Mouse (Mus musculus) spleen, adult 2 months (tissue): ENCODE results near the gene Snapin.

Source experiments
- CTCF ChIP-seq: fragments of 200-500 bp; IDR thresholded peaks from 2 replicates; pipeline ENCODE4 v1.5.1; 2011; ENCODE audit warnings: mild to moderate bottlenecking, inconsistent platforms; ENCODE audit not compliant: insufficient read depth, insufficient read length, insufficient replicate concordance; ENCODE audit errors: extremely low read depth
- POLR2A ChIP-seq: fragments of 200-500 bp; IDR thresholded peaks from 2 replicates; pipeline ENCODE4 v1.6.1; 2011; ENCODE audit warnings: low read depth, low read length, inconsistent platforms

DNA sequence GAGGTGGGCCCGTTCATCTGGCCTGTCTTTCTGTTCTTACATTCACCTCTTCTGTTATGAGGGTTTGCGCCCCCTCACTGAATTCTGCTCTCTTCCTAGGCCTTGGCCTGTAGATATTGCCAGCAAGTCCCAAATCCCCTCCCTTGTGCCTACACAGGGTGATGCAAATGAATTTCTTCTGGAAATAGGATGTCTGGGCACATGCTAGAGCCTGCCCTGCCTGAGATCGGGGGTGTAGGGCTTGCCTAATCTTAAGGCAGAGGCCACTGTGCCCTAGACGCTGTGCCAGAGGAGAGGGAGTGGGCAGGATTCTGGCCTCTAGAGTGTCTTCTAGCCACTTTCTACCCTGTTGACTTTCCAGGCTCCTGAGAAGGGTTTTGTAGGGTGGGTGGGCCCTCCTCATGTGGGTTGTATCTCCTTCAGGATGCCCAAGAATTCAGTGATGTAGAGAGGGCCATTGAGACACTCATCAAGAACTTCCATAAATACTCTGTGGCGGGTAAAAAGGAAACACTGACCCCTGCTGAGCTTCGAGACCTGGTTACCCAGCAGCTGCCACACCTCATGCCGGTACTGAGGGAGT lies 36.5 kb upstream of the Snapin start:
- no peak for TF ChIP-seq CTCF
- TF ChIP-seq POLR2A: no peak
